Mouse (Mus musculus): ENCODE measurements around the gene Trpm1. TPM values are rescaled to one million over a fixed set of nuclear protein-coding genes. Genes with fewer than 3 reads are reported as not detected.

Gene Trpm1
- polyA plus RNA-seq, 1 experiment from 2014 or later = 1.0 TPM

DNA sequence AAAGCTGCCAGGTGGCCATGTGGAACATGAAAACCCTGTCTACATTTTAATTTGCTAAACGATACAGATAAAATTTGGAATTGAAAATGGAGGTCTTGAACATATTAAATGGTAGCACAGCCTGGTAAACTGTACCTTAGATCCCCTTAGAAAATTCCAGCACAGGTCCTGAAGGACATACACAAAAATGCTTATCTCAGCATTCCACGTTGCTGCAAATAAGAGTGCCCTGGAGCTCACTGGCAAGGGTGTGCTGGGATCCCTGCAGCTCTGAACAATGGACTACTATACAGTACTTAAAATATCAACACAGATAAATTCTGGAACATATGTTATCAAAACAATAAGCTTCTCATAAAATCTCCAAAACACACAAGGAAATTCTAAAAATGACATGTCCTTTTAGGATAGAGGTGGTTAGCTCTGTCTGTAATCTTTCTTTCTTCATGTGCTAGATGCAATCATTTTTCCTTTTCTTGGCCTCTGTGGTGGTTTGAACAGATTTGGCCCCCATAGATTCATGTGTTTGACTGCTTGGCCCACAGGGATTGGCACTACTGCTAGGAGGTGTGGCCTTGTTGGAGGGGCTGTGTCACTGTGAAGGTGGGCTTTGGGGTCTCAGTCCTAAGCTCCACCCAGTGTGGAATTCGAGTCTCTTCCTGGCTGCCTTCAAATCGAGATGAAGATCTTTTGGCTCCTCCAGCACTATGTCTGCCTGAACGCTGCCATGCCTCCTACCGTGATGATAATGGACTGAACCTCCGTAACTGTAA lies 3.5 kb downstream of the Trpm1 start:
- no peaks in the 10 kb centered on the region for H3K36me3 ChIP-seq
- H3K4me3 ChIP-seq = no peak overlapping the region
- WGBS = 49% methylated on average over 7 of the region's 7 CpGs
- no peaks in the 10 kb centered on the region for H3K27me3 ChIP-seq
- H3K4me1 ChIP-seq = peaks cover 26% of the 10 kb centered on the region
- no peak overlapping the region for H3K9ac ChIP-seq
- H3K4me2 ChIP-seq = no peak overlapping the region
- no peaks in the 10 kb centered on the region for H3K9me3 ChIP-seq
- ATAC-seq (ENCODE audit: insufficient number of reproducible peaks, low FRiP score, low TSS enrichment, low read depth) = no peak
- no peak overlapping the region for H3K27ac ChIP-seq

- Histone ChIP-seq H3K4me3 (no peak overlapping the region), H3K9me3 (no peaks in the 10 kb centered on the region), H3K4me1 (peaks cover 26% of the 10 kb centered on the region), H3K4me2 (no peak overlapping the region), H3K27me3 (no peaks in the 10 kb centered on the region), H3K36me3 (no peaks in the 10 kb centered on the region), H3K27ac (0 out of 2 replicates have a peak overlapping the region, but pooled peaks have one; percentile 3), H3K9ac (no peak overlapping the region)
- no peak for ATAC-seq (ENCODE audit: insufficient number of reproducible peaks, low FRiP score, low TSS enrichment, low read depth)
- WGBS = 76% methylated on average over 12 of the region's 12 CpGs
Observed at GRCm38 (mm10) chr7:64158281-64159055, 4.8 kb downstream of the Trpm1 start.

DNA sequence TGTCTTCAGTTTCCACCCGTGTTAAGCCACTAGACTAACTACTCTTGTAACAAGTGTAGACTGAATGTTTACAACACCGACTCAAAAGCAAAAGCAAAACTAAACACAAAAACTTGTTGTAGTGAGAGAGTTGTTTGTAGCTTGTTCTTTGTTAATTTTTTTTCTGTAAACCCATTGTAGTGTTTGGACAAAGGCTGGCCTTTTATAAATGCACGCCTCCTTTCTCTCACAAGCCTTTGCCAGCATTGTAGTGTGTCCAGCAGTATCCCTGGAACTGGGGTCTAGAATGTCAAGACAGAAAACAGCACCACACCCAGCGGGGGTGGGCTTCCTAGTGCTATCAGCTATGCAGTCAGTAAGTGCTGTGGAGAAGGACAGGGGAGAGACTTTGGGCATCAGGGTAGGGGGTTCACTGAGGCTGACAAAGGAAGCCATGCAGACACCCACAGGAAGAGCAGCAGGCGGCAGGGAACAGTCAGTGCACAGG lies 5.5 kb downstream of the Trpm1 start:
- no peak overlapping the region for H3K4me2 ChIP-seq
- no peak overlapping the region for H3K9ac ChIP-seq
- 72% methylated on average over 5 of the region's 5 CpGs for WGBS
- ATAC-seq (ENCODE audit: insufficient number of reproducible peaks, low FRiP score, low TSS enrichment, low read depth) = no peak
- H3K27me3 ChIP-seq = no peaks in the 10 kb centered on the region
- no peak overlapping the region for H3K27ac ChIP-seq
- H3K4me1 ChIP-seq = peaks cover 26% of the 10 kb centered on the region
- H3K36me3 ChIP-seq = no peaks in the 10 kb centered on the region
- no peak overlapping the region for H3K4me3 ChIP-seq
- H3K9me3 ChIP-seq = no peaks in the 10 kb centered on the region

DNA sequence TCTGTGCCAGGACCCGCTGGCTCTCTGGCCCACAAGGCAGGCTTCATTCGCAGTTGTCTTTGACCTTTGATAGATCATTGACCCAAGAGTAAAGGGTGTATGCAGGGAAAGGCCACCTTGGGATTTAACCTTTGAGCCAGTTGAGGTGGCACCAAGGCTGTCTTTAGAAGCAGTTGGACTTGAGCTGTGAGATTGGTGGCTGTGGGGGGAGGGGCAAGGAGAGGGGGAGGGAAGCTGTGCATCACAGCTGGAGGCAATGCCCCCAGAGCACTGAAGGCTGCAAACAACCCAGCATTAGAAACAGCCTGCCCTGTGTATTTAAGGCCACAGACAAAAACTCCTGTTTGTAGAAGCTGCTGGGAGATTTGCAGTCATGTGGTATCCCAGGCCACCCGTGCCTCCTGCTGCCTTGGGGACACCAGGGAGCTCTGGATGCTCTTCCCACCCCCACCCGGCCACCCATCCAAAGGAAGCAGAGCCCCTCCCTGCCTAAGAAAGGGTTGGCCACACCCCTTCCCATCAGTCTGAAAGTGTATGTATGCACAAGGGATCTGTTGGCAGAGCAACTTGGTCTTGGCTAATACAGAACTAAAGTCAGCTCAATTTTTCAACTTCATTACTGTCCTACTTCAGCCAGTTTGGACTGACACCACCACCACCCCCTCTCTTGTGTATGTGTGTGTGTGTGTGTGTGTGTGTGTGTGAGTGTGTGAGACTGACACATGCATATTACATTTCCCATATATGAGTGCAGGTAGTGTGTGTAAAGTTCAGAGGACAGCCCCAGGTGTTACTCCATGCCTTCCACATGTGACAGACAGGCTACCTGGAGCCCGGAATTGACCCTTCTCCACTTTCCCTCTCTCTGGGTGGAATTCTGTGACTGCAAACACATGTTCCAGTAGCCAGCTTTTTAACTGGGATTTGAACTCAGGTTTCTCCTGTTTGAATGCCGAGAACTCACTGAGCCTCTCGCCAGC lies 6.3 kb downstream of the Trpm1 start:
- H3K27me3 ChIP-seq = no peaks in the 10 kb centered on the region
- peaks cover 26% of the 10 kb centered on the region for H3K4me1 ChIP-seq
- H3K4me2 ChIP-seq = no peak overlapping the region
- no peaks in the 10 kb centered on the region for H3K36me3 ChIP-seq
- H3K4me3 ChIP-seq = no peak overlapping the region
- no peak for ATAC-seq (ENCODE audit: insufficient number of reproducible peaks, low FRiP score, low TSS enrichment, low read depth)
- H3K9ac ChIP-seq = no peak overlapping the region
- WGBS = 62% methylated on average over 7 of the region's 7 CpGs
- H3K9me3 ChIP-seq = no peaks in the 10 kb centered on the region
- H3K27ac ChIP-seq = no peak overlapping the region

GRCm38 (mm10) chr7:64160737-64161470 lies 7.3 kb downstream of the Trpm1 start:
- Histone ChIP-seq H3K9ac (no peak overlapping the region), H3K27me3 (no peaks in the 10 kb centered on the region), H3K4me1 (peaks cover 19% of the 10 kb centered on the region), H3K4me2 (no peak overlapping the region), H3K36me3 (no peaks in the 10 kb centered on the region), H3K9me3 (no peaks in the 10 kb centered on the region), H3K27ac (no peak overlapping the region), H3K4me3 (no peak overlapping the region)
- no peak for ATAC-seq (ENCODE audit: insufficient number of reproducible peaks, low FRiP score, low TSS enrichment, low read depth)
- WGBS = 63% methylated on average over 10 of the region's 10 CpGs

DNA sequence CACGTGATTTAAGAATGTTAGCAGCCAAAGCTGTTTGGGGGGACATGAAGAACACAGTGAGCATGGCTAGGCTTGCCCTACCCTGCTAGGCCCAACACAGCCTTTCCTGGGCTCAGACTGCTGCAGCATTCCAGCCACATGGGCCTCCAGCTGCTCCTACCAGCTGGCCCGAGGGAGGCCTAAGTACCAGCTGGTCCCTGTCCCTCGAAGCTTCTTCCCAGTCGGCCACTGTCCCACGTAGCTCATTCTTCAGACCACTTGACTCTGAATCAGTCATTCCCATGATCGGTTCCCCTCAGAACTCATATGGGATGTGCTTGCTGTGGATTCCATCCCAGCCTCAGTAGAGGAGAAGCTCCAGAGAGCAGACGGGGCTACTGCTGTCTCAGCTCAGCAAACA lies 8.4 kb downstream of the Trpm1 start:
- no peak for ATAC-seq (ENCODE audit: insufficient number of reproducible peaks, low FRiP score, low TSS enrichment, low read depth)
- no peaks in the 10 kb centered on the region for H3K27me3 ChIP-seq

DNA sequence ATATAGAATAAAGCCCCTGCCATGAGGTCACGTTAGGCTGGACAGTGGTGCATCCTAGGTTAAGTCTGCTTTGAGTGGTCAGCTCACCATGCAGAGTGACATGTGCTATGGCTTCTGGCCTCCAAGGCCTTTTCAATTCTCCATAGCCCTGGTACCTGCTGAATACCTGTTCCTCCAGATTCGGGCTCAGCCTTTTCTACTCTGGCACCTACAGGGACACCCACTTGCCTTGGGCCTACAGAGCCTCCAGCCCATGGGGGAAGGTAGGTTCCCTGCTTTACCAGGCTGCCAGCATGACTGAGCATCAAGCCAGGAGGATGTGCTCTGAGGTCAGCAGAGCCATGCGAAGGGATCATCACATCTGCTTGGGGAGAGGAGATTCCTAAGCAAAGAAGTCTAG lies 9.5 kb downstream of the Trpm1 start:
- Histone ChIP-seq H3K27ac (no peak overlapping the region), H3K4me1 (0 out of 2 replicates have a peak, but pooled peaks cover 12% of the 10 kb centered on the region), H3K4me2 (no peak overlapping the region), H3K9ac (no peak overlapping the region; the same call in 1 of the 2 replicates), H3K36me3 (no peaks in the 10 kb centered on the region), H3K9me3 (no peaks in the 10 kb centered on the region), H3K27me3 (no peaks in the 10 kb centered on the region), H3K4me3 (no peak overlapping the region)
- 87% methylated on average over 3 of the region's 3 CpGs for WGBS
- ATAC-seq (ENCODE audit: insufficient number of reproducible peaks, low FRiP score, low TSS enrichment, low read depth) = no peak

More for the DNA sequence above, 8.4 kb downstream of the Trpm1 start:
- Histone ChIP-seq H3K4me2 (no peak overlapping the region), H3K4me3 (no peak overlapping the region), H3K4me1 (0 out of 2 replicates have a peak, but pooled peaks cover 12% of the 10 kb centered on the region), H3K9me3 (no peaks in the 10 kb centered on the region), H3K9ac (no peak overlapping the region), H3K27ac (no peak overlapping the region), H3K36me3 (no peaks in the 10 kb centered on the region)
- 59% methylated on average over 7 of the region's 7 CpGs for WGBS

DNA sequence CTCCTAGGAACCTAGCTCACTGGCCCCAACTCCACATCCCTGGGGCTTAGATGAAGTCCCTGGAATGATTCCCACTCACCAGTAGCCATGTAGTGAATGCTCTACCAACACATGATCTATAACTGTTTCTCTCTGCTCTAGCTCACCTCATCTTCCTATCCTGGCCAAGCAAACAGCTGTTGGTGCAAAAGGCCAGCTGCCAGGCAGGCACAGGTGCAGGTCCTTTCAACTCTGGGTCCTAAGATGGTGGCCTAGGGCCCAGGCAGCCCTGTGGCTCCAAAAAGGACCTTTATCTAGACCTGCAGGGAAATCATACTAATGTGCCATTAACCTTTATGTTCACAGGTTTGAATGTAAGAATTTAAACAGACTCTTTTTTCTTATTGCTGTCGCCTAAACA lies 10.3 kb downstream of the Trpm1 start:
- H3K4me1 ChIP-seq = 0 out of 2 replicates have a peak, but pooled peaks cover 8% of the 10 kb centered on the region
- no peak overlapping the region for H3K4me3 ChIP-seq
- H3K9me3 ChIP-seq = no peaks in the 10 kb centered on the region
- H3K4me2 ChIP-seq = no peak overlapping the region
- no peaks in the 10 kb centered on the region for H3K27me3 ChIP-seq
- 91% methylated on average over 1 of the region's 1 CpGs for WGBS
- no peak for ATAC-seq (ENCODE audit: insufficient number of reproducible peaks, low FRiP score, low TSS enrichment, low read depth)
- no peak overlapping the region for H3K9ac ChIP-seq
- H3K27ac ChIP-seq = no peak overlapping the region
- no peaks in the 10 kb centered on the region for H3K36me3 ChIP-seq

DNA sequence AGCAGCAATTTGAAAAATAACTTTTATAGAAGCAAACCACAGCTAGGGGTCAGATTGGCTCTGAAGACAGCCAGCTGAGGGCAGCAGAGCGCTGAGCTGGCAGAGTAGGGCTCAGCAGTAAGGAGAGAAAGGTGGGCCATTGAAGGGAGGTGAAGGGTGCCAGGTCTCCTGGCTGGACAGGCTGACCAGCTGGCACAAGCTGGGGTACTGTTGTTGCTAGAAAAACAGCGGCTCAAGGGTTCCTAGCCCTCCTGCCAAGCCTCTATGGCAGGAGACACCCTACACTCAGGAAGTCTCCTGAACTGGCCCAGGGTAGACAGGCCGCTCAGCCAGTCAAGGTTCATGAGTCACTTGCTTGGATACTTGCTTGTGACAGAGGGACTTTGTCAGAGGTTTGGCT lies 11.4 kb downstream of the Trpm1 start:
- peak; percentile 50; the same call in 1 of the 2 replicates for ATAC-seq (ENCODE audit: insufficient number of reproducible peaks, low FRiP score, low TSS enrichment, low read depth)
- 0 out of 2 replicates have a peak, but pooled peaks cover 1% of the 10 kb centered on the region for H3K4me1 ChIP-seq
- no peaks in the 10 kb centered on the region for H3K36me3 ChIP-seq
- WGBS = 71% methylated on average over 3 of the region's 3 CpGs
- no peak overlapping the region for H3K9ac ChIP-seq
- no peaks in the 10 kb centered on the region for H3K27me3 ChIP-seq
- no peak overlapping the region for H3K27ac ChIP-seq
- no peaks in the 10 kb centered on the region for H3K9me3 ChIP-seq
- H3K4me2 ChIP-seq = no peak overlapping the region
- no peak overlapping the region for H3K4me3 ChIP-seq

GRCm38 (mm10) chr7:64166025-64166424 lies 12.4 kb downstream of the Trpm1 start:
- no peaks in the 10 kb centered on the region for H3K9me3 ChIP-seq
- no peaks in the 10 kb centered on the region for H3K27me3 ChIP-seq
- no peak overlapping the region for H3K27ac ChIP-seq
- no peaks in the 10 kb centered on the region for H3K4me1 ChIP-seq
- no peak overlapping the region for H3K9ac ChIP-seq
- H3K4me2 ChIP-seq = no peak overlapping the region
- WGBS = 70% methylated on average over 3 of the region's 3 CpGs
- ATAC-seq (ENCODE audit: insufficient number of reproducible peaks, low FRiP score, low TSS enrichment, low read depth) = no peak
- no peaks in the 10 kb centered on the region for H3K36me3 ChIP-seq
- H3K4me3 ChIP-seq = no peak overlapping the region

- Histone ChIP-seq H3K9ac (no peak overlapping the region), H3K27me3 (no peaks in the 10 kb centered on the region), H3K9me3 (no peaks in the 10 kb centered on the region), H3K4me1 (no peaks in the 10 kb centered on the region), H3K36me3 (no peaks in the 10 kb centered on the region), H3K27ac (no peak overlapping the region), H3K4me3 (no peak overlapping the region), H3K4me2 (no peak overlapping the region)
- no peak for ATAC-seq (ENCODE audit: insufficient number of reproducible peaks, low FRiP score, low TSS enrichment, low read depth)
Observed at GRCm38 (mm10) chr7:64166724-64167123, 13.1 kb downstream of the Trpm1 start.
